9 mouse cellular contexts compared by ENCODE assay signal in the genomic region with DNA sequence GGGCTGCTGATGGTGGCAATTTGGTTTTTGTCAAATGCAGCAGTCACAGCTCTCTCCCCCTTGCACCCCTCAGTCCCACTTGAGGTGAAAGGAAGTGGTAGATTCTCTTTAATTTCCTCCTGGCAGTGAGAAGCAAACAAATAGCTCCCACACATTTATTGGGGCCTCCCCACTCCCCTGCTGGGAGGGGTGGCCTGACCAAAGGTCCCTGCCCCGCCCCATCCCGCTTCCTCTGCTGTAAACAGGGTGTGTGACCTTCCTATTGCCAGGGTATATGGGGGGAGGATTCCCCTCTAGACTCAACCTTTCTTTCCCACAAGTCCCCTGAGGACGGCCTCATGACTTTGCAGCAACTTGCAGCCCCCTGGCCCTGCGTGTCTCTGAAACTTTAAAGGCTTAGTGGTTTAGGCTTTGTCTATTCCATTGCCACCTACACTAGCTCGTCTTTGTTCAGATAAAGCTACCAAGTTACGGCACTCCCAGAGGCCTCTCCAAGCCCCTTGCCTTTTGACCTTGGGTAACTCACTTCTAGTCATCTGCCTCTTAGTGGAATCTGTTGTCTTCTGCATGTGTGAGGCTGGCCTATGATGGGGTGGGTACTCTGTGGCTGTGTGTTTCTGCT. TPM values are rescaled to one million over a fixed set of nuclear protein-coding genes. Genes with fewer than 3 reads are reported as not detected.
DNase-seq lines count a peak whose midpoint lies in the region; ATAC-seq and TF ChIP-seq lines count a peak whose summit lies in the region.
"Had no signal": no experiment of that assay in that cellular context is flagged by ENCODE, and none has a peak within 500 bp of the region (broad histone marks: within the 10 kb centered on the region; RNA-seq: fewer than 3 reads in every experiment).

No protein-coding gene starts in this region.

- H3K4me3 ChIP-seq in ES-E14 (ENCODE audit: insufficient read depth in 1 of 2, low read depth in 1 of 2, low read length in 2 of 2, poor library complexity in 1 of 2, severe bottlenecking in 1 of 2) = peak overlapping the region in 1 of 2 experiments; percentile 5; a peak in 1 of 4 replicates
- H3K4me3 ChIP-seq in intestine, postnatal 0 days (ENCODE audit: low read depth, low read length) = no peak overlapping the region
- H3K4me3 ChIP-seq: neural tube, embryonic 13.5 days had no signal

- in situ Hi-C loops in ES-E14 (cut with MboI; ENCODE audit: low sequenced_read_pairs in 2 of 2, unreplicated experiment in 2 of 2) = no loop called here

- H3K27ac ChIP-seq in ES-E14 (ENCODE audit: insufficient read depth, low read depth, low read length, poor library complexity, severe bottlenecking) = peak overlapping the region; percentile 20
- H3K27ac ChIP-seq in intestine, postnatal 0 days (ENCODE audit: low read depth, low read length) = peak overlapping the region; percentile 80
- H3K27ac ChIP-seq: neural tube, embryonic 13.5 days had no signal

- peaks cover 11 to 14% of the 10 kb centered on the region in 2 experiments for H3K4me1 ChIP-seq in ES-E14 (ENCODE audit: control insufficient read depth in 2 of 2, insufficient read depth in 2 of 2, low read length in 2 of 2, poor library complexity in 1 of 2)
- peaks cover 16% of the 10 kb centered on the region for H3K4me1 ChIP-seq in intestine, postnatal 0 days (replicated peaks; ENCODE audit: control insufficient read depth, insufficient read depth, low read length)

- peak; percentile 83 for DNase-seq in CD4-positive, CD25-positive, alpha-beta regulatory T cell, adult 2 months (ENCODE audit: low read depth, low spot score)
- DNase-seq in ES-E14 (ENCODE audit: low read depth, low spot score) = no peak
- peak; percentile 88 to 94 for DNase-seq in spleen, adult 18-20 months
- DNase-seq in cerebellum, postnatal 25 days = no peak
- DNase-seq in right cerebral cortex, postnatal 4 days = no peak
- no peak for DNase-seq in frontal cortex, postnatal 25 days (ENCODE audit: low spot score in 2 of 2)

- no peaks in the 10 kb centered on the region for H3K27me3 ChIP-seq in intestine, postnatal 0 days (replicated peaks; ENCODE audit: control insufficient read depth, insufficient read depth, low read length)
- H3K27me3 ChIP-seq: neural tube, embryonic 13.5 days had no signal

- no peak overlapping the region for H3K9ac ChIP-seq in ES-E14 (ENCODE audit: insufficient read depth, low read depth, low read length, poor library complexity, severe bottlenecking)
- H3K9ac ChIP-seq in intestine, postnatal 0 days (ENCODE audit: low read depth, low read length) = no peak overlapping the region
- H3K9ac ChIP-seq: neural tube, embryonic 13.5 days had no signal

- H3K36me3 ChIP-seq in ES-E14 (ENCODE audit: control insufficient read depth, insufficient read depth, low read length, poor library complexity, severe bottlenecking) = peaks cover 14% of the 10 kb centered on the region
- H3K36me3 ChIP-seq in intestine, postnatal 0 days (ENCODE audit: control insufficient read depth, insufficient read depth) = peaks cover 8% of the 10 kb centered on the region; the same call in 1 of the 2 replicates

- H3K4me2 ChIP-seq in intestine, postnatal 0 days (replicated peaks; ENCODE audit: low read depth) = peak overlapping the region; percentile 37
- H3K4me2 ChIP-seq: neural tube, embryonic 13.5 days had no signal

- peak; percentile 22; the same call in 1 of the 2 replicates for TF ChIP-seq CTCF in intestine, postnatal 0 days (IDR thresholded peaks at IDR 0.05; ENCODE audit: low read depth)

- 18% methylated on average over 6 of the region's 6 CpGs for WGBS in intestine, postnatal 0 days

- H3K9me3 ChIP-seq in ES-E14 (ENCODE audit: control insufficient read depth, insufficient read depth, low read depth, low read length) = no peaks in the 10 kb centered on the region
- no peaks in the 10 kb centered on the region for H3K9me3 ChIP-seq in intestine, postnatal 0 days (ENCODE audit: control insufficient read depth)
- H3K9me3 ChIP-seq: neural tube, embryonic 13.5 days had no signal

- peak; percentile 85 for ATAC-seq in intestine, postnatal 0 days

TF ChIP-seq in ES-E14, 5 proteins besides CTCF, POLR2A, EP300 and RAD21:
- TF ChIP-seq ZNF384 (IDR thresholded peaks at IDR 0.05; ENCODE audit: low read depth, low read length) (no peak), ZC3H11A (IDR thresholded peaks at IDR 0.05; ENCODE audit: borderline replicate concordance, low read depth, low read length) (no peak), HCFC1 (IDR thresholded peaks at IDR 0.05; ENCODE audit: borderline replicate concordance, insufficient read depth, low read length) (no peak), CHD2 (IDR thresholded peaks at IDR 0.05; ENCODE audit: low read depth, low read length) (no peak), MAFK (IDR thresholded peaks at IDR 0.05; ENCODE audit: insufficient read depth, low read depth, low read length) (no peak)

RNA-seq across cellular contexts. Expression of a gene that starts 4.3 kb away (rescaled TPM):
- total RNA-seq in ES-E14 (2012; rRNA removed) = 17.2 and 19.6 TPM in 2 replicates
- 3.1 and 4.1 TPM in 2 replicates for polyA plus RNA-seq in intestine, postnatal 0 days (2015; fragmentation: Nextera tagmentation; extraction: Ambion mirVana)

RNA-seq across cellular contexts. Expression of a gene that starts 42.6 kb away (rescaled TPM):
- 31.5 and 41.5 TPM in 2 replicates for total RNA-seq in ES-E14 (2012; rRNA removed)
- 7.5 and 8.5 TPM in 2 replicates for polyA plus RNA-seq in intestine, postnatal 0 days (2015; fragmentation: Nextera tagmentation; extraction: Ambion mirVana)

RNA-seq across cellular contexts. Expression of a gene that starts 48.5 kb away (rescaled TPM):
- not detected in 2 replicates for total RNA-seq in ES-E14 (2012; rRNA removed)
- not detected in 2 replicates for polyA plus RNA-seq in intestine, postnatal 0 days (2015; fragmentation: Nextera tagmentation; extraction: Ambion mirVana)
- total RNA-seq: layer of hippocampus, adult 18-20 months had no signal

Comparison
In these comparisons a context has a peak if more than half of its experiments do, and no peak if none do; other contexts are left out.
1. DNase-seq: peak in CD4-positive, CD25-positive, alpha-beta regulatory T cell, adult 2 months (single experiment) and spleen, adult 18-20 months (2 of 2); none in ES-E14 (single experiment), cerebellum, postnatal 25 days (0 of 2), right cerebral cortex, postnatal 4 days (single experiment) and frontal cortex, postnatal 25 days (0 of 2).